Mouse (Mus musculus) neutrophil, adult 5-6 weeks (primary cell): ENCODE measurements around the gene Card11. TPM values are rescaled to one million over a fixed set of nuclear protein-coding genes. Genes with fewer than 3 reads are reported as not detected.

Experiments used
- ATAC-seq: fragments of 151-379, 151-347 bp; 2 replicates; pipeline ENCODE4 v1.8.0; 2017; ENCODE audit warnings: mild to moderate bottlenecking, moderate TSS enrichment; ENCODE audit not compliant: insufficient number of reproducible peaks, poor library complexity, low FRiP score, severe bottlenecking; ENCODE audit errors: extremely low read depth
- total RNA-seq: library from RNA; stranded (forward); fragments of 200-1000 nt; gene quantifications from 2 replicates; pipeline ENCODE4 v1.2.3, GENCODE M21; 2017

Card11 gene
- total RNA-seq, 1 experiment from 2014 or later, result 78.4 TPM

GRCm38 (mm10) chr5:140824126-140824525 lies 176.3 kb downstream of the Card11 start:
- no peak for ATAC-seq

DNA sequence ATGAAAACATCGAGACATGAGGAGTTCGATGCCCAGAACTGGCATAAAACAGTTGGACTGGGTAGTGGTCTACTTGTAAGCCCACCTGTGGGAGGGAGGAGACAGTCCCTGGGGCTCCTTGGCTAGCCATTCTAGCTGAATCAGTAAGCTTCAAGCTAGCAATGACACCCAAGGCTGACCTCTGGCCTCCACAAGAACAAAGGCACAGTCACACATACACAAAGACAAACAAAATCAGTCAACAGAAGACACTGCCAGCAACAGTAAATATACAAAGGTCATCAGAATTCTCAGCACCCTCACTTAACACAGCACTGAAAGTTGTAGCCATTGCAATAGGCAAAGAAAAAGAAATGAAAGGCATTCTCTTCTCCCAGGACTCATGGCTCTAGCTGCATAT lies 177.0 kb downstream of the Card11 start:
- no peak for ATAC-seq

Other genes with a start within 250 kb of the Card11 start
- gene Gna12, start 170.2 kb downstream of the Card11 start, total RNA-seq, result 9.9 and 11.5 TPM in 2 replicates
- gene Sdk1, start 240.9 kb upstream of the Card11 start, total RNA-seq, result not detected in 2 replicates